Mouse (Mus musculus) liver, adult 2 months (tissue): ENCODE measurements around the gene Fat3.

ENCODE experiments used
- CTCF ChIP-seq: fragments of 200-500 bp; IDR thresholded peaks from 2 replicates; pipeline ENCODE4 v1.5.1; 2011; ENCODE audit warnings: low read depth, low read length, control low read depth
- POLR2A ChIP-seq: fragments of 200-500 bp; IDR thresholded peaks from 2 replicates; pipeline ENCODE4 v1.6.1; 2011; ENCODE audit warnings: low read length, control low read depth; ENCODE audit not compliant: insufficient read depth; ENCODE audit errors: extremely low read depth

- TF ChIP-seq CTCF: no peak
- TF ChIP-seq POLR2A: no peak
Observed at GRCm38 (mm10) chr9:16272810-16273209, 228.3 kb downstream of the Fat3 start.
